Mouse (Mus musculus): ENCODE measurements around the gene Kank1. TPM values are rescaled to one million over a fixed set of nuclear protein-coding genes. Genes with fewer than 3 reads are reported as not detected.
A peak's percentile ranks its signal among the peaks of the same experiment; 100 is the strongest.
"Not testable (repeated sequence)": the region's sequence is repeated elsewhere in the genome, so short reads cannot be mapped to it uniquely, and the experiment has no call there.

Gene Kank1
- total and polyA plus RNA-seq, 2 experiments from 2014 or later = 13.5 to 23.3 TPM

DNA sequence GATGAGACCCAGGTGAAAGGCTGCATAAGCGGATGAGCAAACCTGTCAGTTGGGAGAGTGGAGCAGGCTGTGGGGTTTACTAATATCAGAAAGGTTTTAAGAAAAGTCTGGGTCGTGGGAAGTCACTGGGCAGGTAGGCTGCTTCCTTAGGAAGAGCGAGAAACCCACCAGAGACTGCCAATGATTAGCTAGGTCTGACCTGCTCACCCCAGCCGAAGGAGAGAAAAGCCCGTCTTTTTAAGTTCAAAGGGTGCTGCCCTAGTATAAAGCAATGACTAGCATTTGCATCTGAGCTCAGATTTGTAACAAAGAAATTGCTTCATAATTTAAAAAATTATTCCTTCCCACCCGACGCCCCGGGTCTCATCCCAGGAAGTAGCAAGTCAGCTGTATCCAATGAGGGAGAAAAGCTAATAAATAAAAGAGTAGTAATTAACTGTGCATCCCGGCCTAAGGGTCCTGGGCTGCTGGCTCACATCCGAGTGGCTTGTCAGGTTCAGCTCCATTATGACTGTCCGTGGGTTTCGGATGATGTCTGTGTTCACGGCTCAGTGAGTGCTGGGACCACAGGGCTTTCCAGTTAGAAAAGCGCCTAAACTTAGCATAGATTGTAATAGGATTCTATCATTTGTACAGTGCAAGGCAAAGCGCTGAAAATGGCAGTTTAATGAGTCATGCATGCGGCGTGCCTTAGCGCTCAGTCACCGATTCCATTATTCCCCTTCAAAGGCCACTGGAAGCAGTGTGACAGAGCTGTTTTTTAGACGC is 225.0 kb downstream of the Kank1 start:
- Histone ChIP-seq H3K27ac (no peak overlapping the region), H3K9me3 (ENCODE audit: low read length) (no peaks in the 10 kb centered on the region), H3K4me1 (ENCODE audit: insufficient read depth, low read length) (no peaks in the 10 kb centered on the region), H3K36me3 (ENCODE audit: insufficient read depth, low read length) (no peaks in the 10 kb centered on the region), H3K4me3 (ENCODE audit: low read length) (no peak overlapping the region), H3K9ac (replicated peaks; ENCODE audit: low read length) (no peak overlapping the region), H3K27me3 (ENCODE audit: insufficient read depth, low read length) (no peaks in the 10 kb centered on the region), H3K4me2 (ENCODE audit: low read depth, low read length) (peak overlapping the region; percentile 36; the same call in 1 of the 2 replicates)
- TF ChIP-seq CTCF (IDR thresholded peaks at IDR 0.05; ENCODE audit: low read depth) = no peak
- DNase-seq (ENCODE audit: low spot score) = peak; percentile 30
- WGBS = 52% methylated on average over 20 of the region's 20 CpGs
- ATAC-seq = no peak

DNA sequence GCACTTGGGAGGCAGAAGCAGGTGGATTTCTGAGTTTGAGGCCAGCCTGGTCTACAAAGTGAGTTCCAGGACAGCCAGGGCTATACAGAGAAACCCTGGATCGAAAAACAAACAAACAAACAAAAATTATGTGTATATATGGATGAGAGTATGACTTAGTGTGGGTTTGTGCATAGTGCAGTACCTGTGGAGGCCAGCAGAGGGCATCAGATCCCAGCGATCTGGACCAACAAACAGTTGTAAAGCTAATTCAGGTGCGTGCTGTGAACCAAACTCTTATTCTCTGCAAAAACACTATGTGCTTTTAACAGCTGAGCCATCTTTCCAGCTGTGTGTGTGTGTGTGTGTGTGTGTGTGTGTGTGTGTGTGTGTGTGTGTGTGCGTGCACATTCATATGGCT is 239.0 kb downstream of the Kank1 start:
- not testable (repeated sequence) for H3K4me1 ChIP-seq (ENCODE audit: insufficient read depth, low read length); DNase-seq (ENCODE audit: low spot score); H3K9ac ChIP-seq (replicated peaks; ENCODE audit: low read length); H3K4me3 ChIP-seq (ENCODE audit: low read length); H3K27ac ChIP-seq; H3K9me3 ChIP-seq (ENCODE audit: low read length); H3K27me3 ChIP-seq (ENCODE audit: insufficient read depth, low read length); ATAC-seq; H3K4me2 ChIP-seq (ENCODE audit: low read depth, low read length); H3K36me3 ChIP-seq (ENCODE audit: insufficient read depth, low read length)
- peak; percentile 53 for TF ChIP-seq CTCF (IDR thresholded peaks at IDR 0.05; ENCODE audit: low read depth)
- WGBS = 59% methylated on average over 4 of the region's 4 CpGs

DNA sequence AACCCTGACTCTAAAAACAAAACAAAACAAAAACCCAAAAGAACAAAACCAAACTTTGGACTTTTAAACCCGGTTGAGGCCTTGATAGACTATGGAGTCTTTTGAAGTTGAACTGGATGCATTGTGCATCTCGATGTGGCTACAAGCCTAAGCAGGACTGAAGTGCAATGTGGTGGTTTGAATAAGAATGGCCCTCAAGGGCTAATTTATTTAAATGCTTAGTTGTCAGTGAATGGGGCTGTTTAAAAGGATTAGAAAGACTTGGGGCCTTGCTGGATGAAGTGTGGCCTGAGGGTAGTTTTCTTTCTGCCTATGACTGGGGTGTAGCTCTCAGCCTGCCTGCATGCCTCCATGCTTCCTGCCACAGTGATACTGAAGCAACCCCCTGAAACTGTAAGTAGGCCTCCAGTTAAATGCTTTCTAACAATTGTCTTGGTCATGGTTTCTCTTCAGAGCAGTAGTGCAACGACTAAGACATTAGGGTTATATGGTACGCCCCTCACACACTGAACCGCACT is 242.4 kb downstream of the Kank1 start:
- Histone ChIP-seq H3K9me3 (ENCODE audit: low read length) (peaks cover 3% of the 10 kb centered on the region; the same call in 1 of the 2 replicates), H3K36me3 (ENCODE audit: insufficient read depth, low read length) (no peaks in the 10 kb centered on the region), H3K27me3 (ENCODE audit: insufficient read depth, low read length) (no peaks in the 10 kb centered on the region), H3K4me1 (ENCODE audit: insufficient read depth, low read length) (no peaks in the 10 kb centered on the region), H3K4me3 (ENCODE audit: low read length) (no peak overlapping the region), H3K27ac (no peak overlapping the region), H3K9ac (replicated peaks; ENCODE audit: low read length) (no peak overlapping the region), H3K4me2 (ENCODE audit: low read depth, low read length) (no peak overlapping the region)
- WGBS = 69% methylated on average over 5 of the region's 5 CpGs
- no peak for TF ChIP-seq CTCF (IDR thresholded peaks at IDR 0.05; ENCODE audit: low read depth)
- ATAC-seq = no peak
- DNase-seq (ENCODE audit: low spot score) = no peak

DNA sequence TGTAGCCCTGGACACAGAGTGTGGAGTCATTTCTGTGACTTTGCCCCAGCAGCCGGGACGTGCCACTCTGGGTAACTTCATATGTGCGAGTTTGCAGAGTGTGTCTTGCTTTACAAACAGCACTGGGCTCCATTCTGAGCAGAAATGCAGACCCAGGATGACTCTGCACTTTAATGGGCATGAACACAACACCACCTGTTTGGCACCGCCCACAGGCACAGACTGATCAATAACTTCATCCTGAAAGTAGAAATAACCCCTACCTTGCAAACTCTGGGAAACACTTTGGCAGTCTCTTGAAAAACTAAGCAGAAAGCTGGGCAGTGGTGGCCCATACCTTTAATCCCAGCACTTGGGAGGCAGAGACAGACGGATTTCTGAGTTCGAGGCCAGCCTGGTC is 244.0 kb downstream of the Kank1 start:
- Histone ChIP-seq H3K9me3 (ENCODE audit: low read length) (peaks cover 3% of the 10 kb centered on the region; the same call in 1 of the 2 replicates), H3K27me3 (ENCODE audit: insufficient read depth, low read length) (no peaks in the 10 kb centered on the region), H3K4me3 (ENCODE audit: low read length) (no peak overlapping the region), H3K9ac (replicated peaks; ENCODE audit: low read length) (no peak overlapping the region), H3K4me2 (ENCODE audit: low read depth, low read length) (no peak overlapping the region), H3K27ac (no peak overlapping the region), H3K36me3 (ENCODE audit: insufficient read depth, low read length) (no peaks in the 10 kb centered on the region), H3K4me1 (ENCODE audit: insufficient read depth, low read length) (no peaks in the 10 kb centered on the region)
- 89% methylated on average over 6 of the region's 6 CpGs for WGBS
- ATAC-seq (no peak), DNase-seq (ENCODE audit: low spot score) (no peak)
- TF ChIP-seq CTCF (IDR thresholded peaks at IDR 0.05; ENCODE audit: low read depth) = no peak

Other genes starting within 250 kb of the Kank1 start
- 1.3 and 2.9 TPM in 2 replicates for gene Dock8, start 237.4 kb upstream of the Kank1 start, total RNA-seq (2014; rRNA removed)
- gene Dock8, start 237.4 kb upstream of the Kank1 start, polyA plus RNA-seq (2015; fragmentation: Nextera tagmentation; extraction: Ambion mirVana) = 0.40 and 1.1 TPM in 2 replicates

Measured in hindbrain, postnatal 0 days (tissue).